Mouse (Mus musculus) heart, postnatal 4 days (tissue): ENCODE measurements around the gene H2-Q6. TPM values are rescaled to one million over a fixed set of nuclear protein-coding genes. Genes with fewer than 3 reads are reported as not detected.
"Not testable (repeated sequence)": the region's sequence is repeated elsewhere in the genome, so short reads cannot be mapped to it uniquely, and the experiment has no call there.

ENCODE experiments used
- DNase-seq: peaks from one replicate; pipeline ENCODE4 v3.0.0; 2021
- total RNA-seq, 2 experiments: library from RNA; stranded (reverse); gene quantifications; 2 replicates each; pipeline ENCODE4 v1.2.3; 2021

Gene H2-Q6
- total RNA-seq = under 1 TPM; 0.21 to 0.52 TPM

DNA sequence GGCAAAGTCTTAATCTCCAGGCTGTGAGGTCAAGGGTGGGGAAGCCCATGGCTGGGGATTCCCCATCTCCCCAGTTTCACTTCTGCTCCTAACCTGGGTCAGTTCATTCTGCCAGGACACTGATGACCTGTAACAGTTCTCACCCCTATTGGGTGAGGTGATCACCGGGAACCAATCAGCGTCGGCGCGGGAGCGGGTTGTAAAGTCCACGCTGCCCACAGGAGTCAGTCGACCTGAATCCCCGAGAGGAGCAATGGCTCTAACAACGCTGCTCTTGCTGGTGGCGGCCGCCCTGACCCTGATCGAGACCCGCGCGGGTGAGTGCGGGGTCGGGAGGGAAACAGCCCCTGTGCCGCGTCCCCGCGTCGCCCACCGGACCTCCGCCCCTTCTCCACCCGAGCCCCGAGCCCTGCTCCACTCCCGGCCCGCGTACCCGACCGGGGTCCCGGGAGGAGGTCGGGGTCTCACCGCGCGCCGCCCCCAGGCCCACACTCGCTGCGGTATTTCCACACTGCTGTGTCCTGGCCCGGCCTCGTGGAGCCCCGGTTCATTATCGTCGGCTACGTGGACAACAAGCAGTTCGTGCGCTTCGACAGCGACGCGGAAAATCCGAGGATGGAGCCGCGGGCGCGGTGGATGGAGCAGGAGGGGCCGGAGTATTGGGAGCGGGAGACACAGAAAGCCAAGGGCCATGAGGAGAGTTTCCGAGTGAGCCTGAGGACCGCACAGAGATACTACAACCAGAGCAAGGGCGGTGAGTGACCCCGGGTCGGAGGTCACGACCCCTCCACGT lies at the start of gene H2-Q6:
Gene H2-Q6, plus strand, starts transcription at position 227 of the 793 bp plus-strand sequence.
- DNase-seq = peak; percentile 59

DNA sequence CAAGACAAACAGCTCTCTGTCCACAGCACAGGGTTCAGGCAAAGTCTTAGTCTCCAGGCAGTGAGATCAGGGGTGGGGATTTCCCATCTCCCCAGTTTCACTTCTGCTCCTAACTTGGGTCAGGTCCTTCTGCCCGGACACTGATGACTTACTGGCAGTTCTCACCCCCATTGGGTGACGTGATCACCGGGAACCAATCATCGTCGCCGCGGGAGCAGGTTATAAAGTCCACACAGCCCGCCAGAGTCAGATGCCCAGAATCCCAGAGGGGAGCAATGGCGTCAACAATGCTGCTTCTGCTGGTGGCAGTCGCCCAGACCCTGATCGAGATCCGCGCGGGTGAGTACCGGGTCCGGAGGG lies 45.3 kb upstream of the H2-Q6 start, which contains the start of gene H2-Q4:
Gene H2-Q4, plus strand, starts transcription at position 249 of the 360 bp plus-strand sequence.
- peak; percentile 91 for DNase-seq

DNA sequence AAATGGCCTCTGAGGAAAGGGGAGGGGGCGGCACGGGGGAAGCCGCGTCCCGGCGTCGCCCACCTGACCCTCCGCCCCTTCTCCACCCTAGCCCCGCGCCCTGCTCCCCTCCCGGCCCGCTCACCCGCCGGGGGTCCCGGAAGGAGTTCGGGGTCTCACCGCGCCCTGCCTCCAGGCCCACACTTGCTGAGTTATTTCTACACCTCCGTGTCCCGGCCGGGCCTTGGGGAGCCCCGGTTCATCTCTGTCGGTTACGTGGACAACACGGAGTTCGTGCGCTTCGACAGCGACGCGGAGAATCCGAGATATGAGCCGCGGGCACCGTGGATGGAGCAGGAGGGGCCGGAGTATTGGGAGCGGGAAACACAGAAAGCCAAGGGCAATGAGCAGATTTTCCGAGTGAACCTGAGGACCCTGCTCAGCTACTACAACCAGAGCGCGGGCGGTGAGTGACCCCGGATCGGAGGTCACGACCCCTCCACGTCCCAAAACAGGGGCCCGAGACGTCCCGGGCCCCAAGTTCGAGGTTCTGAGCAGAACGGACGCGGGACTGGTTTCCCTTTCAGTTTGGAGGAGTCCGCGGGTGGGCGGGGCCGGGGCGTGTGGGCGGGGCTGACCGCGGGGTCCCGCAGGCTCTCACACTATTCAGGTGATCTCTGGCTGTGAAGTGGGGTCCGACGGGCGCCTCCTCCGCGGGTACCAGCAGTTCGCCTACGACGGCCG lies 44.8 kb upstream of the H2-Q6 start:
- DNase-seq = peak; percentile 27

DNA sequence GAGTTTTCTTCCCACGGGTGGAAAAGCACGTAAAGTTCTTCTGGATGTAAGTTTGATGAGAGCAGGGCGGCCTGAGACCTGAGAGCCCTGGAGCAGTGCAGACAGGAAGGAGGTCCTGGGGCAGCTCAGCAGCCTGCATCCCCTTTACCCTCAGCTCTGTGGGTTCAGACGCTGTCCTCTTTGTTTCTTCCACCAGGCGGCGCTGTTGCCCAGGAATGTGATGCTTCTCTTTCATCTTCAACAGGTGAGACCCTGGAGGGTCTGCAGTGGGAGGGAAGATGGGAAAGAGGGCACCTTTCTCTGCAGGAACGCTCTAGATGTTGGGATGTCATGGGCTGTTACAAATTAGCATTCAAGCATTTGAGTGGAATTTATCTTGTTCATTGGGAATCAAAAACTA lies 34.9 kb upstream of the H2-Q6 start:
- DNase-seq = peak; percentile 41

DNA sequence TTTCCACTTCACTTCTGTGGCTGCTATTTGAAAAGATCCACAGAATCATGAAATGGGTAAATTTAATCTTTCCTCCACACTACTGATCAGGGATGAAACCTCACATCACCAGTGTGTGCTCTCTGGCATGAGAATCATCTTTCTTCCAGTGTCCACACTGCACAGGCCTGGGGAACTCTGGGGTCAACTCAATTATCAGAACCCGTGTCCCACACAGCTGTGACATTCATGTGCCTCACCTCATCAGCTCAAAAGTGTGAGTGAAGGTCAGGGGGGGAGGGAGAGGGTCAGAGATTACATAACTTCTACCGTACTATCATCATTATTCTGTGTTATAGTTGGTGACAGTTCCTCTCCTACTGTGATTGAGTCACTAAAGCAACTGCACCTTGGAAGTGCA lies 32.0 kb upstream of the H2-Q6 start:
- DNase-seq = not testable (repeated sequence)

DNA sequence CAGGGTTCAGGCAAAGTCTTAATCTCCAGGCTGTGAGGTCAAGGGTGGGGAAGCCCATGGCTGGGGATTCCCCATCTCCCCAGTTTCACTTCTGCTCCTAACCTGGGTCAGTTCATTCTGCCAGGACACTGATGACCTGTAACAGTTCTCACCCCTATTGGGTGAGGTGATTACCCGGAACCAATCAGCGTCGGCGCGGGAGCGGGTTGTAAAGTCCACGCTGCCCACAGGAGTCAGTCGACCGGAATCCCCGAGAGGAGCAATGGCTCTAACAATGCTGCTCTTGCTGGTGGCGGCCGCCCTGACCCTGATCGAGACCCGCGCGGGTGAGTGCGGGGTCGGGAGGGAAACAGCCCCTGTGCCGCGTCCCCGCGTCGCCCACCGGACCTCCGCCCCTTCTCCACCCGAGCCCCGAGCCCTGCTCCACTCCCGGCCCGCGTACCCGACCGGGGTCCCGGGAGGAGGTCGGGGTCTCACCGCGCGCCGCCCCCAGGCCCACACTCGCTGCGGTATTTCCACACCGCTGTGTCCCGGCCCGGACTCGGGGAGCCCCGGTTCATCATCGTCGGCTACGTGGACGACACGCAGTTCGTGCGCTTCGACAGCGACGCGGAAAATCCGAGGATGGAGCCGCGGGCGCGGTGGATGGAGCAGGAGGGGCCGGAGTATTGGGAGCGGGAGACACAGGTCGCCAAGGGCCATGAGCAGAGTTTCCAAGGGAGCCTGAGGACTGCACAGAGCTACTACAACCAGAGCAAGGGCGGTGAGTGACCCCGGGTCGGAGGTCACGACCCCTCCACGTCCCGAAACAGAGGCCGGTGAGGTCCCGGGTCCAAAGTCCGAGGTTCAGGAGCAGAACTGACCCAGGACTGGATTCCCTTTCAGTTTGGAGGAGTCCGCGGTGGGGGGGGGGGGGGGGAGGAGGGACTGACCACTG lies 30.5 kb upstream of the H2-Q6 start:
- not testable (repeated sequence) for DNase-seq

DNA sequence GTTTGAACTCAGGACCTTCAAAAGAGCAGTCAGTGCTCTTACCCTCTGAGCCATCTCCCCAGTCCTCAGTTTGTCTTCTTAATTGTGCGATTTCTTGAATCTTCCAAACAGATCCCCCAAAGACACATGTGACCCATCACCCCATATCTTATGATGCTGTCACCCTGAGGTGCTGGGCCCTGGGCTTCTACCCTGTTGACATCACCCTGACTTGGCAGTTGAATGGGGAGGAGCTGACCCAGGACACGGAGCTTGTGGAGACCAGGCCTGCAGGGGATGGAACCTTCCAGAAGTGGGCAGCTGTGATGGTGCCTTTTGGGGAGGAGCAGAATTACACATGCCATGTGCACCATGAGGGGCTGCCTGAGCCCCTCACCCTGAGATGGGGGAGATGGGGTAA lies 27.7 kb upstream of the H2-Q6 start:
- not testable (repeated sequence) for DNase-seq

DNA sequence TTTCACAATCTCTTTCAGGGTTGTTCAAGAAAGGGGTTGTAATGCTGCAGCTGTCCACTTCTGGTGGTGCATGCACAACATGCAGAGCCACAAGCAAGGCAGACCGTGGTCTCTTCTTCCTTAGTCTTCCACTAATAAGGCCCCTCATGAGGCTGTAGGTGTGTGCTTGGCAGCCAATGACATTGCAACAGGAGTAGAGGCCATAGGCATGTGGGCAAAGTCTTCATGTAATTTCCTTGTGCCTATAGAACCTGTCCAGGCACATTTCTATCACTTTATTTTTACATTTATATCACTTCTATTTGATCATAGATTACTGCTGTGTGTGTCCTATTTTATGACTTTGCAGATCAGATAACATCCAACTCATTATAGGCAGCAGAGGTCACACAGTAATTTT lies 11.6 kb upstream of the H2-Q6 start:
- DNase-seq = not testable (repeated sequence)

DNA sequence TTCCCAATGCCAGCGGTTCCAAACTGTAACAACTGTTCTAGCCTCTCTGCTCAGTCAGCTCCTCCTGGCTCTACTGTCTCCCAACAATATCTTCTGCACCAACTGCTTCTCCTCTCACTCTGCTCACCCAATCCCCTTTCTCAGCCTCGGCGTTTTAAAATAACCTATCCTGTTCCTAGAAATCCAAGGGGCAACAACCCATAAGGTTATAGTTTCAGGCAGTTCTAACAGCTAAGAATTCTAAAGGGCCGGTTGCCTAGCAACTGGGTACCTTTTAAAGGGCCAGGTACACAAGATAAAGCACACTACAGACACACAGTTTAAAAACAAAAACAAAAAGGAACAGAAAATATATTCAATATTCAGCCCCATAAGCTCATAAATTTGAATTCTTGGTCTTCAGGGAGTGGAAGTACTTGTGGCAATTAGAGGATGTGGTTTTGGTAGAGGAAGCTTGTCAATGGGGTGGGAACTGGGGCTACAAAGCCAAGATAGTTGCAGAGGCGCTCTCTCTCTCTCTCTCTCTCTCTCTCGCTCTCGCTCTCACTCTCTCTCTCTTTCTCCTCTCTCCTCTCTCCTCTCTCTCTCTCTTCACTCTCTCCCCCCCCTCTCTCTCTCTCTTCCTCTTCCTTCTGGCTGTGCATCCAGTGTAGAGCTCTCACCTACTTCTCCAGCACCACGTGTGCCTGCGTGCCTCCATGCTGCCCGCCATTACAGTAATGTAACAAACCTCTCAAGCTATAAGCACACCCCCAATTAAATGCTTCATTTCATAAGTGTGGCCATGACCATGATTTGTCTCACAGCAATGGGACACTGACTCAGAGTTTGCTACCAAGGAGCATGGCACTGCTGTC lies 9.1 kb upstream of the H2-Q6 start:
- not testable (repeated sequence) for DNase-seq

DNA sequence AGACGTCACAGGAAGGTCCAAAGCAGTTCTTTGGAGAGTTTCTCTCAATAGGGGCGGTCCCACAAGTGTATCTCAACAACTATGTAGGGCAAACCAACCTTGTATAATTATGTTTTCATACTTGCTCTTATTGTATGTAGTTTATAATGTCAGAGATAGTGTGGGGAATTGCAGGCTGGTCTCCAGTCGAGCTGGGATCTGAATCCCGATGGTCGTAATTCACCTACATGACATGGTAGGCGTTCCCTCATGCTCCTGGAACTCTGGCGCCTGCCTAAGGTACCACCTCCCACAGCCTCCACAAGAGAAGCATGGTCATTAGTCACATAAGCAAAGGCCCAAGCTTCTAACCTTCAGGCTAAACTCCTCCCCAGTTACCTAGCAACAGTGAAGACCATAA lies 5.9 kb upstream of the H2-Q6 start:
- no peak for DNase-seq

DNA sequence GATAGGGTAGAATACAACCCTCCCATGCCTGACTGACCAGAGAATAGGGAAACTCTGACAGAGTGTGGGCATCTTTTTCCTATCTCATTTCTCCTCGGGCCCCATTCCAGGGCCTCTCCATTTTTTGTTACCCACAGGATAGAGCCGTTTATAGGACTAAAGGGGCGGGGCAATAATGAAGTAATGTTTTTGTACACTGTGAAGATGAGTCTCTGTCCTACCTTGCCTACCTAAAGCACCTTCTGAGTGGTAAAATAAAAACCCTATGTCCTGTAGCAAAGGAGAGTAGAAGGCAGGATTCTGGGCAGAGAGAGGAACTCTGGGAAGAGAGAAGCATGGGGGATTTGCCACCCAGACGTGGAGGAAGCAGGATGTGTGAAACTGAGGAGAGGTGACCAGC lies 5.1 kb upstream of the H2-Q6 start:
- DNase-seq = not testable (repeated sequence)

DNA sequence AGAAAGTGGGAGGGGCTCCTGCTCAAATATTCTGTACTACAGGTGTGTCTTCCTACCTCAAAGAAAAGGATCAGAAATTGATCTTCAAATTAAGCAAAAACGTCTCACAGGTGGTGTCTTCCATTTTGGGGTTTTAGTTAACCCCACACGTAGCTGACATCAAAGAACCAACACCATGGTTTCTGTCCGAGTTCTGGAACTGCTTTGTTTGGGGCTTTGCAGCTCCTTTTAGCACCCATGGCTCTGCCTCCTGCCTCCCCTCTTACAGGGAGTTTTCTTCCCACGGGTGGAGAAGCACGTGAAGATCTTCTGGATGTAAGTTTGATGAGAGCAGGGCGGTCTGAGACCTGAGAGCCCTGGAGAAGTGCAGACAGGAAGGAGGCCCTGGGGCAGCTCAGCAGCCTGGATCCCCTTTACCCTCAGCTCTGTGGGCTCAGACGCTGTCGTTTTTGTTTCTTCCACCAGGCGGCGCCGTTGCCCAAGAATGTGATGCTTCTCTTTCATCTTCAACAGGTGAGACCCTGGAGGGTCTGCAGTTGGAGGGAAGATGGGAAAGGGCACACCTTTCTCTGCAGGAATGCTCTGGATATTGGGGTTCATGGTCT lies 4.3 kb upstream of the H2-Q6 start:
- DNase-seq = not testable (repeated sequence)

DNA sequence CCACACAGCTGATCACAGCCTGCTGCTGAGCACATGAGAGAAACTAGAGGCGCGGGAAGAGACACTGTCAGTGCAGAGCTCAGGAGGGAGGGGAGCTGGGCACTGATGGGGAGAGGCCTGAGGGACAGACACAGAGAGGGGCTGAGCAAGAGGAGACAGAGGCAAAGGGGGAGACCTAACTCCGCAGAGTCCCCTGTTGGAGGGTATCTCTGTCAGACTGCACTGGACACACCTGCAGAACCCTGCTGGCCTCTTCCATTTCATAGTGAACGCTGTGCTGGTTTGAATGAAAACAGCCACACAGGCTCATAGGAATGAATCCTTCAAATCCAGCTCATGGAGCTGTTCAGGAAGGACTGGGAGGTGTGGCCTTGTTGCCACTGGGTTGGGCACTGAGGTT lies 3.3 kb upstream of the H2-Q6 start:
- DNase-seq = not testable (repeated sequence)

DNA sequence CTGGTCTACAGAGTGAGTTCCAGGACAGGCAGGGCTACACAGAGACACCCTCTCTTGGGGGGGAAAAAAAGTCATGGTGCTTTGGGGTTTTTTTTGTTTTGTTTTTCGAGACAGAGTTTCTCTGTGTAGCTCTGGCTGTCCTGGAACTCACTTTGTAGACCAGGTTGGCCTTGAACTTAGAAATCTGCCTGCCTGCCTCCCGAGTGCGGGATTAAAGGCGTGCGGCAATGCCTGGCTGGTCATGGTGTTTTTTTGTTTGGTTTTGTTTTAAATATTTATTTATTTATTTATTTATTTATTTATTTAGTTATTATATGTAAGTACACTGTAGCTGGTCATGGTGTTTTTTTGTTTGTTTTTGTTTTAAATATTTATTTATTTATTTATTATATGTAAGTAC lies 2.3 kb upstream of the H2-Q6 start:
- not testable (repeated sequence) for DNase-seq

DNA sequence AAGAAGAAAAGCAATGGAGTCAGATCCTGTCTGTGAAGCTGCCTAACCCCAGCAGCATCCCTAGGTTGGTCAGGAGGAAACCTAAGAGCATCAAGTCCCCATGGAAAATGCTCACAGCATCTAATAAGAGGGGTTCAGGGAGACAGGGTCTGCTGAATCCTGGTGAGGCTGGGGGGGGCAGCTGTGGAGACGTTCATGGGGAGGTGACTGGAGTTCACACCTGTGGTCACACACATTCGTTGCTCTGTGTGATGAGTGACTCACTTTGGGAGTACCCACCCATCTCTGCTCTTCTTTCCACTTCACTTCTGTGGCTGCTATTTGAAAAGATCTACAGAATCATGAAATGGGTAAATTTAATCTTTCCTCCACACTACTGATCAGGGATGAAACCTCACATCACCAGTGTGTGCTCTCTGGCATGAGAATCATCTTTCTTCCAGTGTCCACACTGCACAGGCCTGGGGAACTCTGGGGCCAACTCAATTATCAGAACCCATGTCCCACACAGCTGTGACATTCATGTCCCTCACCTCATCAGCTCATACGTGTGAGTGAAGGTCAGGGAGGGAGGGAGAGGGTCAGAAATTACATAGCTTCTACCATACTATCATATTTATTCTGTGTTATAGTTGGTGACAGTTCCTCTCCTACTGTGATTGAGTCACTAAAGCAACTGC lies 1.4 kb upstream of the H2-Q6 start:
- DNase-seq = not testable (repeated sequence)

DNA sequence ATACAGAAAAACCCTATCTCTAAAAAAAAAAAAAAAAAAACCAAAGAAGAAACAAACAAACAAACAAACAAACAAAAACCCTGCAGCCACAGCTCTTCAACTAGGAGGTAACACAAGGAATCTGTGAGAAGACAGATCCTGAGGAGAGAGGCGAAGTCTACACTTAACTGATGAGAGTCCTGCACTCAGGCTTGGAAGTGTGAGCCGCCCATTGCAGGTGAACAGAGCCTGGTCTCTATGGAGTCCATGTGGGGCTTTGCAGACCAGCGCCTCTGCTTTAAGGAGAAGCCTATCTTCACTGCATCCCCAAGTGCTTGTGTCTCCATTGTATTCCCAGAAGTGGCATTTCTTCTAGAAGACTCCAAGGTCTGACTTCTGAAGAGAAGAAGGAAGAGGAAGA lies 544 bp upstream of the H2-Q6 start:
- DNase-seq = not testable (repeated sequence)

DNA sequence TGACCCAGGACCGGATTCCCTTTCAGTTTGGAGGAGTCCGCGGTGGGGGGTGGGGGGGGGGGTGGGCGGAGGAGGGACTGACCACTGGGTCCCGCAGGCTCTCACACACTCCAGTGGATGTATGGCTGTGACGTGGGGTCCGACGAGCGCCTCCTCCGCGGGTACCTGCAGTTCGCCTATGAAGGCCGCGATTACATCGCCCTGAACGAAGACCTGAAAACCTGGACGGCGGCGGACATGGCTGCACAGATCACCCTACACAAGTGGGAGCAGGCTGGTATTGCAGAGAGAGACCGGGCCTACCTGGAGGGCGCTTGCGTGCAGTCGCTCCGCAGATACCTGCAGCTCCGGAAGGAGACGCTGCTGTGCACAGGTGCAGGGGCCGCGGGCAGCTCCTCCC lies 824 bp downstream of the H2-Q6 start:
- DNase-seq = not testable (repeated sequence)

DNA sequence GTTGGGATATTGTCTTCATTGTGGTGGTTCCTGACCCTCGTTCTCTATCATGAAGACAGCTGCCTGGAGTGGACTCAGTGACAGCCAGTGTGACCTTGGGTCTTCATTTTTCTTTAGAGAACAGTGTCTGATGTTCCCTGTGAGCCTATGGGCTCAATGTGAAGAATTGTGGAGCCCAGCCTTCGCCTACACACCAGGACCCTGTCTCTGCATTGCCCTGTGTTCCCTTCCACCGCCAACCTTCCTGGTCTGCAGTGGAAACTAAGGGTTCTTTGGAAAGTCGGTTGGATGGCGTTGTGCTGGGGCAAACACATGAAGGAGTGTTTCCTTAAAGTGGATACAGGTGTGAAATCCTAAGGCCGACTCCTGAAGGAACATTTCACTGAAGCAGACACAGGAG lies 4.2 kb downstream of the H2-Q6 start:
- DNase-seq = not testable (repeated sequence)

DNA sequence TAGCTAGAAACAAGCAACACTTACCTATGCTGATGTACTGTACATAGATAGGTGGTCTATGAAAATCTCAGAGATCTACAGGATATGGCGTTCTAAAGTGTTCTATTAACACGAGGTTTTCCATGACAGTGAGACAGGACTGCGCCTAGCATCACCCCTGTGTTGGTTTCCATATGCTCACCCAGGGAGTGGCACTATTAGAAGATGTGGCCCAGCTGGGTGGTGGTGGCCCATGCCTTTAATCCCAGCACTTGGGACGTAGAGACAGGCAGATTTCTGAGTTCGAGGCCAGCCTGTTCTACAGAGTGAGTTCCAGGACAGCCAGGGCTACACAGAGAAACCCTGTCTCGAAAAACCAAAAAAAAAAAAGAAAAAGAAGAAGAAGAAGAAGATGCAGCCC lies 6.0 kb downstream of the H2-Q6 start:
- DNase-seq = not testable (repeated sequence)

DNA sequence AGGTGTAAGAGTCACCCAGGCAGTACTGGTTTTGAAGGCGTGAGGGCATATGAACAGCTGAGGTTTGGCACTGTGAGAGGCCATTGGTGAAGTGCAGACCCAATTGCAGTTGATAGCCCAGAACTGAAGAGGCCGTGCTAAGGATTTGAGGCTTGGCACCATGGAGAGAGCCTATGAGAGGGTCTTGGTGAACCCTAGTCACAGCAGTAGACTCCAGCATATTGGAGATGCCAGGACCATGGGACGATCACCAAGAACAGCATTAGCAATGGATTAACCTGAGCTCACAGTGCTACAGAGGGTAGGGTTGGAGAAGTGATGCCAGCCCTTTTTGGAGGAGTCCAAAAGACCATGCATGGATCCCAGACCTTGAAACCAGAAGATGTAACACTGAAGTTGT lies 7.5 kb downstream of the H2-Q6 start:
- DNase-seq = not testable (repeated sequence)

DNA sequence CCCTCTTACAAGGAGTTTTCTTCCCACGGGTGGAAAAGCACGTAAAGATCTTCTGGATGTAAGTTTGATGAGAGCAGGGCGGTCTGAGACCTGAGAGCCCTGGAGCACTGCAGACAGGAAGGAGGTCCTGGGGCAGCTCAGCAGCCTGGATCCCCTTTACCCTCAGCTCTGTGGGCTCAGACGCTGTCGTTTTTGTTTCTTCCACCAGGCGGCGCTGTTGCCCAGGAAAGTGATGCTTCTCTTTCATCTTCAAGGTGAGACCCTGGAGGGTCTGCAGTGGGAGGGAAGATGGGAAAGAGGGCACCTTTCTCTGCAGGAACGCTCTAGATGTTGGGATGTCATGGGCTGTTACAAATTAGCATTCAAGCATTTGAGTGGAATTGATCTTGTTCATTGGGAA lies 10.2 kb downstream of the H2-Q6 start:
- not testable (repeated sequence) for DNase-seq
